Mouse (Mus musculus) testis, adult 2 months (tissue): ENCODE measurements around the gene Ubqln2. TPM values are rescaled to one million over a fixed set of nuclear protein-coding genes. Genes with fewer than 3 reads are reported as not detected.

Experiments used
- H3K27ac ChIP-seq: fragments of 200-500 bp; 2 replicates; pipeline ENCODE4 v1.5.1; 2012; ENCODE audit warnings: low read depth, low read length; ENCODE audit not compliant: control insufficient read depth, insufficient read depth
- H3K27me3 ChIP-seq: fragments of 200-500 bp; 2 replicates; pipeline ENCODE4 v1.6.1; 2012; ENCODE audit warnings: mild to moderate bottlenecking, low read length, moderate library complexity; ENCODE audit not compliant: control insufficient read depth, insufficient read depth
- H3K36me3 ChIP-seq: fragments of 200-500 bp; 2 replicates; pipeline ENCODE4 v1.6.1; 2012; ENCODE audit warnings: mild to moderate bottlenecking, low read length; ENCODE audit not compliant: control insufficient read depth, insufficient read depth
- H3K4me1 ChIP-seq: fragments of 200-500 bp; 2 replicates; pipeline ENCODE4 v1.6.1; 2012; ENCODE audit warnings: low read length; ENCODE audit not compliant: control insufficient read depth, insufficient read depth
- H3K4me3 ChIP-seq: fragments of 200-500 bp; 2 replicates; pipeline ENCODE4 v1.5.1; 2012; ENCODE audit warnings: low read depth, mild to moderate bottlenecking, low read length, moderate library complexity, mixed read lengths; ENCODE audit not compliant: control insufficient read depth
- CTCF ChIP-seq: fragments of 200-500 bp; IDR thresholded peaks from 2 replicates; pipeline ENCODE4 v1.5.1; 2012; ENCODE audit warnings: low read depth, mild to moderate bottlenecking, inconsistent platforms, low read length, moderate library complexity; ENCODE audit not compliant: control insufficient read depth, insufficient read depth, insufficient replicate concordance
- POLR2A ChIP-seq: fragments of 200-500 bp; IDR thresholded peaks from 2 replicates; pipeline ENCODE4 v1.6.1; 2012; ENCODE audit warnings: low read depth, mild to moderate bottlenecking, inconsistent platforms, low read length, moderate library complexity; ENCODE audit not compliant: control insufficient read depth
- polyA plus RNA-seq: library from polyadenylated mRNA; depleted of rRNA; stranded (reverse); fragments of >200 nt; gene quantifications from 2 replicates; pipeline ENCODE4 v1.2.3, GENCODE M21; 2012; rRNA removed

The Ubqln2 gene
- polyA plus RNA-seq, 1 experiment = 11.6 TPM

GRCm38 (mm10) chrX:153505954-153506353 lies 7.9 kb downstream of the Ubqln2 start:
- no peaks in the 10 kb centered on the region for H3K36me3 ChIP-seq
- H3K4me3 ChIP-seq = no peak overlapping the region
- no peak for TF ChIP-seq CTCF
- no peak for TF ChIP-seq POLR2A
- H3K27ac ChIP-seq = no peak overlapping the region
- H3K27me3 ChIP-seq = no peaks in the 10 kb centered on the region
- no peaks in the 10 kb centered on the region for H3K4me1 ChIP-seq

- no peaks in the 10 kb centered on the region for H3K4me1 ChIP-seq
- no peak for TF ChIP-seq POLR2A
- TF ChIP-seq CTCF = no peak
These were observed 17.5 kb downstream of the Ubqln2 start for GRCm38 (mm10) chrX:153515491-153515890.

GRCm38 (mm10) chrX:153528399-153528798 lies 30.4 kb downstream of the Ubqln2 start:
- no peaks in the 10 kb centered on the region for H3K4me1 ChIP-seq
- TF ChIP-seq POLR2A = no peak
- TF ChIP-seq CTCF = no peak
- no peak overlapping the region for H3K4me3 ChIP-seq
- H3K36me3 ChIP-seq = no peaks in the 10 kb centered on the region
- no peaks in the 10 kb centered on the region for H3K27me3 ChIP-seq
- H3K27ac ChIP-seq = no peak overlapping the region

More at GRCm38 (mm10) chrX:153515491-153515890, 17.5 kb downstream of the Ubqln2 start:
- Histone ChIP-seq H3K27me3 (no peaks in the 10 kb centered on the region), H3K4me3 (no peak overlapping the region), H3K36me3 (no peaks in the 10 kb centered on the region), H3K27ac (no peak overlapping the region)

Other genes starting within 250 kb of the Ubqln2 start
- 136 and 181 TPM in 2 replicates for gene Cypt3, start 60.4 kb downstream of the Ubqln2 start, polyA plus RNA-seq
- gene Kctd12b, start 198.2 kb downstream of the Ubqln2 start, polyA plus RNA-seq = 0.17 and 0.25 TPM in 2 replicates
- gene Nbdy, start 225.4 kb downstream of the Ubqln2 start, polyA plus RNA-seq = 7.5 and 8.6 TPM in 2 replicates